Mouse (Mus musculus): Measurements from ENCODE around the gene Acta1. TPM values are rescaled to one million over a fixed set of nuclear protein-coding genes. Genes with fewer than 3 reads are reported as not detected.

Acta1 gene
- total RNA-seq, 1 experiment from 2014 or later = not detected

GRCm38 (mm10) chr8:123889797-123890196 is 4.8 kb downstream of the Acta1 start:
- ATAC-seq (replicated peaks in 1 of 2; ENCODE audit: insufficient read depth in 1 of 2, low FRiP score in 2 of 2, low TSS enrichment in 1 of 2, low read depth in 1 of 2, poor library complexity in 2 of 2, severe bottlenecking in 2 of 2) = no peak

- no peak for ATAC-seq (replicated peaks in 1 of 2; ENCODE audit: insufficient read depth in 1 of 2, low FRiP score in 2 of 2, low TSS enrichment in 1 of 2, low read depth in 1 of 2, poor library complexity in 2 of 2, severe bottlenecking in 2 of 2)
Measured at GRCm38 (mm10) chr8:123887956-123888355, 6.6 kb downstream of the Acta1 start.

- ATAC-seq (replicated peaks in 1 of 2; ENCODE audit: insufficient read depth in 1 of 2, low FRiP score in 2 of 2, low TSS enrichment in 1 of 2, low read depth in 1 of 2, poor library complexity in 2 of 2, severe bottlenecking in 2 of 2) = no peak
Measured at GRCm38 (mm10) chr8:123887163-123887562, 7.4 kb downstream of the Acta1 start.

- ATAC-seq (replicated peaks in 1 of 2; ENCODE audit: insufficient read depth in 1 of 2, low FRiP score in 2 of 2, low TSS enrichment in 1 of 2, low read depth in 1 of 2, poor library complexity in 2 of 2, severe bottlenecking in 2 of 2) = no peak
Measured at GRCm38 (mm10) chr8:123884721-123885565, 9.6 kb downstream of the Acta1 start.

- ATAC-seq (replicated peaks in 1 of 2; ENCODE audit: insufficient read depth in 1 of 2, low FRiP score in 2 of 2, low TSS enrichment in 1 of 2, low read depth in 1 of 2, poor library complexity in 2 of 2, severe bottlenecking in 2 of 2) = no peak
Measured at GRCm38 (mm10) chr8:123883094-123883493, 11.5 kb downstream of the Acta1 start.

- ATAC-seq (replicated peaks in 1 of 2; ENCODE audit: insufficient read depth in 1 of 2, low FRiP score in 2 of 2, low TSS enrichment in 1 of 2, low read depth in 1 of 2, poor library complexity in 2 of 2, severe bottlenecking in 2 of 2) = no peak
Measured at GRCm38 (mm10) chr8:123882412-123882811, 12.1 kb downstream of the Acta1 start.

- ATAC-seq (replicated peaks in 1 of 2; ENCODE audit: insufficient read depth in 1 of 2, low FRiP score in 2 of 2, low TSS enrichment in 1 of 2, low read depth in 1 of 2, poor library complexity in 2 of 2, severe bottlenecking in 2 of 2) = no peak
Measured at GRCm38 (mm10) chr8:123880821-123881350, 13.7 kb downstream of the Acta1 start.

- no peak for ATAC-seq (replicated peaks in 1 of 2; ENCODE audit: insufficient read depth in 1 of 2, low FRiP score in 2 of 2, low TSS enrichment in 1 of 2, low read depth in 1 of 2, poor library complexity in 2 of 2, severe bottlenecking in 2 of 2)
Measured at GRCm38 (mm10) chr8:123880271-123880670, 14.3 kb downstream of the Acta1 start.

GRCm38 (mm10) chr8:123877865-123878264 is 16.7 kb downstream of the Acta1 start:
- no peak for ATAC-seq (replicated peaks in 1 of 2; ENCODE audit: insufficient read depth in 1 of 2, low FRiP score in 2 of 2, low TSS enrichment in 1 of 2, low read depth in 1 of 2, poor library complexity in 2 of 2, severe bottlenecking in 2 of 2)

- no peak for ATAC-seq (replicated peaks in 1 of 2; ENCODE audit: insufficient read depth in 1 of 2, low FRiP score in 2 of 2, low TSS enrichment in 1 of 2, low read depth in 1 of 2, poor library complexity in 2 of 2, severe bottlenecking in 2 of 2)
Measured at GRCm38 (mm10) chr8:123874324-123874723, 20.2 kb downstream of the Acta1 start.

- no peak for ATAC-seq (replicated peaks in 1 of 2; ENCODE audit: insufficient read depth in 1 of 2, low FRiP score in 2 of 2, low TSS enrichment in 1 of 2, low read depth in 1 of 2, poor library complexity in 2 of 2, severe bottlenecking in 2 of 2)
Measured at GRCm38 (mm10) chr8:123873364-123873763, 21.2 kb downstream of the Acta1 start.

- ATAC-seq (replicated peaks in 1 of 2; ENCODE audit: insufficient read depth in 1 of 2, low FRiP score in 2 of 2, low TSS enrichment in 1 of 2, low read depth in 1 of 2, poor library complexity in 2 of 2, severe bottlenecking in 2 of 2) = no peak
Measured at GRCm38 (mm10) chr8:123872048-123872447, 22.5 kb downstream of the Acta1 start.

GRCm38 (mm10) chr8:123866971-123867370 is 27.6 kb downstream of the Acta1 start:
- no peak for ATAC-seq (replicated peaks in 1 of 2; ENCODE audit: insufficient read depth in 1 of 2, low FRiP score in 2 of 2, low TSS enrichment in 1 of 2, low read depth in 1 of 2, poor library complexity in 2 of 2, severe bottlenecking in 2 of 2)

GRCm38 (mm10) chr8:123865786-123866185 is 28.8 kb downstream of the Acta1 start:
- ATAC-seq (replicated peaks in 1 of 2; ENCODE audit: insufficient read depth in 1 of 2, low FRiP score in 2 of 2, low TSS enrichment in 1 of 2, low read depth in 1 of 2, poor library complexity in 2 of 2, severe bottlenecking in 2 of 2) = no peak

GRCm38 (mm10) chr8:123860386-123860785 is 34.2 kb downstream of the Acta1 start:
- ATAC-seq (replicated peaks in 1 of 2; ENCODE audit: insufficient read depth in 1 of 2, low FRiP score in 2 of 2, low TSS enrichment in 1 of 2, low read depth in 1 of 2, poor library complexity in 2 of 2, severe bottlenecking in 2 of 2) = no peak

- peak; percentile 37 to 46 for ATAC-seq (replicated peaks in 1 of 2; ENCODE audit: insufficient read depth in 1 of 2, low FRiP score in 2 of 2, low TSS enrichment in 1 of 2, low read depth in 1 of 2, poor library complexity in 2 of 2, severe bottlenecking in 2 of 2)
Measured at GRCm38 (mm10) chr8:123859648-123860259, 34.8 kb downstream of the Acta1 start, which contains the start of gene Ccsap. Gene Ccsap (minus strand): TSS chr8:123860209.

GRCm38 (mm10) chr8:123858941-123859647 is 35.5 kb downstream of the Acta1 start:
- ATAC-seq (replicated peaks in 1 of 2; ENCODE audit: insufficient read depth in 1 of 2, low FRiP score in 2 of 2, low TSS enrichment in 1 of 2, low read depth in 1 of 2, poor library complexity in 2 of 2, severe bottlenecking in 2 of 2) = peak; percentile 88 to 92

- peak in 1 of 2 experiments; percentile 15; a peak in 1 of 4 replicates for ATAC-seq (replicated peaks in 1 of 2; ENCODE audit: insufficient read depth in 1 of 2, low FRiP score in 2 of 2, low TSS enrichment in 1 of 2, low read depth in 1 of 2, poor library complexity in 2 of 2, severe bottlenecking in 2 of 2)
Measured at GRCm38 (mm10) chr8:123858574-123858940, 36.0 kb downstream of the Acta1 start.
